Mouse (Mus musculus): ENCODE measurements around the gene Marc2. TPM values are rescaled to one million over a fixed set of nuclear protein-coding genes. Genes with fewer than 3 reads are reported as not detected.

Marc2 gene
- polyA plus RNA-seq, 1 experiment from 2014 or later: 148 TPM

MicroRNAs within 50 kb of the gene (microRNA counts, 519-probe panel; counts per million panel counts)
- microRNA mmu-miR-1981: 322 counts per million, percentile 70 among the panel's probes with 10 or more counts

Small RNA genes lying within 50 kb of the gene (microRNA-seq; reads per million reads assigned to microRNA genes)
- 155 reads per million, percentile 57 among the genes with 10 or more reads in this experiment for gene Mir1981

Other genes starting within 250 kb of the Marc2 start
- 7.1 and 7.7 TPM in 2 replicates for gene Hlx, start 113.8 kb downstream of the Marc2 start, polyA plus RNA-seq (2014; fragmentation: Nextera tagmentation; extraction: Ambion mirVana)
- not detected in 2 replicates for gene Marc1, start 35.1 kb downstream of the Marc2 start, polyA plus RNA-seq (2014; fragmentation: Nextera tagmentation; extraction: Ambion mirVana)
- gene C130074G19Rik, start 36.8 kb upstream of the Marc2 start, polyA plus RNA-seq (2014; fragmentation: Nextera tagmentation; extraction: Ambion mirVana): 1.3 and 1.5 TPM in 2 replicates
- gene Mark1, start 153.1 kb upstream of the Marc2 start, polyA plus RNA-seq (2014; fragmentation: Nextera tagmentation; extraction: Ambion mirVana): 2.2 TPM in 2 replicates